Mouse (Mus musculus): Measurements from ENCODE around the gene Prpf3. TPM values are rescaled to one million over a fixed set of nuclear protein-coding genes. Genes with fewer than 3 reads are reported as not detected.

Prpf3 gene
- polyA plus RNA-seq (2012; fragmentation: generic; extraction: Trizol), result 10 to 100 TPM; 14.8 to 27.7 TPM

DNA sequence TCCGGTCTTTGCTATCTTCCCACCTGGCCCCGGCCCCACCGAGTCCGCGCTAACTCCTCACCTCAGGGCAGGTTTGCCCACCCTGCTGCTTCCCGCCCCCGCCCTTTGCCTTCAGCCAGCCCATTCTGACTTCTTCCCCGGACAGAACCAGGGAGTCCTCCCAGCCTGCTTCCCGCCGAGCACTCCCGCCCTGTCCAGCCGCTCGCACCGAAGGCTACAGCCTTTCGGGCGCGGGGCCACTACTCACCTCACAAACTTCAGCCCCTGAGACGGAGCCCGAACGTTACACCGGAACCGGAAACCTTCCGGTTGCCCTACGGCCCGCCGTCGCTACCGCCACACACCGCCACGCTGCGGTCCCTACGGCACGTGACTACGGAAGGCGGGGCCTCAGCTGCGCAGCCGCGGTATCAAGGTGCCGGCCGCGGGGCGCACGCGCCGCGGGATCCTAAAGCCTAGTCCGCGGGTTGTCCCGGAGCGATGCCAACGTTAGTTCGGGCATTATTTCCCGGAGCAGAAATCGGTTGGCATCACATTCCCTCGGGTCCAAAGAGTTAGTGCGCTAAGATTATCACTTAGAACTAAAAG lies at the start of gene Prpf3:
Gene Prpf3 (minus strand): TSS at position 384 of the 588 bp plus-strand sequence.

DNA sequence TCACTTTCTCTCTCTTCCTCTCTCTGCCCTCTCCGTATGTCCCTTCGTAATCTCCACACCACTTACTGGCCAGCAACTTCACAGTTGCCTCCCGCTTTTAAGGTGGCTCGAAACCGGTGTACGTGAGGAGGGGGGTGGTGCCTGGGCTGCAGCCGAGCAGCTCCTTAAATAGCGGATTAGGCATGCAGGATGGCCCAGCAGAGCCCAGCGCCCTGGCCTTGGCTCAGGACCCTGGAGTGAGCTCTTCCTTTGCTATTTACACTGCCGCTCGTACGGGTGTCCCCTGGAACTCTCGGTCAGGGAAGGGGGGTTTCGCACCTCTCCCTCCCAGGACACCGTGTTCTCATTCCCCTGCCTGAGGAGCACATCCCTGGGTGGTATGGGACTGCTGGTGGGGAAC lies 48.9 kb upstream of the Prpf3 start, which contains the start of gene Car14:
Gene Car14 (minus strand): TSS at position 124 of the 400 bp plus-strand sequence.

DNA sequence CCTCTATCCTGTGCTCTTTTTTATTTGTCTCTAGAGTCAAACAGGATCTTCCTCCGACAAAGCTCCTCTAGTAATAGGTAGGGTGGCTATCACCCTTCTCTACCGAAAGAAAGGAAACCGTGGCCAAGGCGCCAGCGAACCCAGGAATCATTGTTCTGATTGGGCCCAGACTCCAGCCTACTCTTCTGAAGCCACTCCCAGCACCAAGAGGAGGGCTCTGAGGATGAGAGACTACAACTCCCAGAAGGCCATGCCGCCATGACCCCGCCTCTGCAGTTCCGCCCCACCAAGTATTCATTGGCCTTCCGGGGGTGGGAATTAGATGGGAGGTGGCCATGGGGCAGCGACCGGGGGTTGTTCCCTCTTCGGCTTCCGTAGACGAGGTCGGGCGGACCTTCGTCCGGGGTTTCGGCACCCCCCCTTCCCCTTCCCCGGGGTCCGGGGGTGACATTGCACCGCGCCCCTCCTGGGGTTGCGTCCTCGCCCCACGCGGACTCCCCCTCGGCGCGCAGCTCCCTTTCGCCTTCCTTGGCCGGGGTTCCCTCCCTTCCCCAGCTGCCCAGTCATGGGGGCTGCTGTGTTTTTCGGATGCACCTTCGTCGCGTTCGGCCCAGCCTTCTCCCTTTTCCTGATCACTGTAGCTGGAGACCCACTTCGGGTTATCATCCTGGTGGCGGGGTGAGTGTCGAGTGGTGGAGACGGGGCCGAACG lies 38.1 kb upstream of the Prpf3 start, which contains the start of gene Aph1a:
Gene Aph1a (plus strand): TSS at position 364 of the 711 bp plus-strand sequence.

GRCm38 (mm10) chr3:95891211-95892065 lies 35.8 kb upstream of the Prpf3 start, which contains the start of gene BC028528:
TSS of gene BC028528 (minus strand) at chr3:95892005.

GRCm38 (mm10) chr3:95881979-95882815 lies 26.5 kb upstream of the Prpf3 start, which contains the start of gene Ciart:
TSS of gene Ciart (minus strand) at chr3:95882251.

DNA sequence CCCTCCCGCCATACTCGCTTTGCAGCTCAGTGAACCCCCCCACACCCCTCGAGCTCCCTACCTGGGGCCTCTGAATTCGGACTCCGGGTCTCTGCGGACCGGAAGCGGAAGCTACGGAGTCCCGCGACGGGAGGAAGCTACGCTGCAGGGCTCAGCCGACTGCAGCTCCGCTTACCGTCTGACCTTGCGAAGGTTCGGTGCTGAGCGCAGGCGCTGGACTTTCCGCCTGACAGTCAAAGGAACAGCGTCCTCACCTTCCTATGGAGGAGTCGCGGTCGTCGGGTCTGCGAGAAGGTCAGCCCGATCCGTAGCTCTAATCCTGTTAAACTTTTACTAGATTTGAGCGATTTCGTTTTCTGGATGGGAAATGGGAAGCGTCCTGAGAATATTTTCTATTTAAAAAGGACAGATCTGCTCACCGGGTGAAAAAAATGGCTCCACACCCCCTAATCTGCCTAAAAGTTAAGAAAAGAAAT lies 15.7 kb upstream of the Prpf3 start, which contains the start of gene Mrps21:
Gene Mrps21 (minus strand): TSS at position 128 of the 476 bp plus-strand sequence.

DNA sequence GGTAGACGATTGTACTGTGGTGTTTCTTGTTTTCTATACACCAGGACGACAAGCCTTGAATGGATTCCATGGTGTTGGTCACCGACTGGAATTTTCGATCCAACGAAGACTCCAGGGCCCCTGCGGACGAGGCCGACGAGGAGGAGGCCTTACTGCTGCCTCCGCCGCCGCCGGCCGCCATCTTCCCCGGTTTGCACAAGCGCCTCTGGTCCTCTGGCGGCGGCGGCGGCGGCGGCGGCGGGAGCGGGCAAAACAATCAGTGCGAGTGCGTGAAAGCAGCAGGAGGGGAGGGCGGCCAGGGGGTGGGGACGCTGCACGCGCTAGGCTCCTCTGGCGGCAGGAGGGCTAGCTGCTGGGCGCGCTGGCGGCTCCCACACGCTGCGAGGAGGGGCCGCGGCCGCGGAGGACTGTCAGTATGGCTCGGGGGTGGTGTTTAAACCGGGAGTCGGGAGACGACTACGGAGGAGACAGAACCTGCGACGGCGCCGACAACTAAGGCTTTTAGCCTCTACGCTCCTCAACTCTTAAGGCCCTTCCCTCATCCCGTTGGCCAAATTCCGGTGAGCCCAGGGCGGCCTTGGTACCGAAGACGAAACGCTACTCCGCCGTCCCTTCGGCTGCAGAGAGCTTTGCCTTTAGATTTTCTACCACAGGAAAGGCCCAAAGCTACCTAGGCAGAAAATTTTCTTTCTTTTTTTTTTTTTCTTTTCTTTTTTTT lies 37.0 kb downstream of the Prpf3 start, which contains the start of gene Rprd2:
Gene Rprd2 (minus strand): TSS at position 293 of the 718 bp plus-strand sequence.

Other genes with a start within 250 kb of the Prpf3 start
- 10 to 100 TPM; 12.9 to 47.0 TPM for gene Ensa, start 230.9 kb downstream of the Prpf3 start, polyA plus RNA-seq (2012; fragmentation: generic; extraction: Trizol)
- gene Mcl1, start 197.1 kb downstream of the Prpf3 start, polyA plus RNA-seq (2012; fragmentation: generic; extraction: Trizol), result 10 to 100 TPM; 11.1 to 38.8 TPM
- 10 to 100 TPM in 1 of 2 experiments, 1 to 10 TPM in 1; 8.2 to 43.1 TPM for gene Adamtsl4, start 168.0 kb downstream of the Prpf3 start, polyA plus RNA-seq (2012; fragmentation: generic; extraction: Trizol)
- 100 to 1,000 TPM; 311 to 601 TPM for gene Ecm1, start 116.3 kb downstream of the Prpf3 start, polyA plus RNA-seq (2012; fragmentation: generic; extraction: Trizol)
- gene Tars2, start 95.7 kb downstream of the Prpf3 start, polyA plus RNA-seq (2012; fragmentation: generic; extraction: Trizol), result 10 to 100 TPM; 20.0 to 36.8 TPM
- gene Rprd2, start 37.0 kb downstream of the Prpf3 start, polyA plus RNA-seq (2012; fragmentation: generic; extraction: Trizol), result 1 to 10 TPM in 1 of 2 experiments, under 1 TPM in 1; 0.95 to 7.4 TPM
- gene Mrps21, start 15.6 kb upstream of the Prpf3 start, polyA plus RNA-seq (2012; fragmentation: generic; extraction: Trizol), result 100 to 1,000 TPM; 466 to 524 TPM
- gene Ciart, start 26.4 kb upstream of the Prpf3 start, polyA plus RNA-seq (2012; fragmentation: generic; extraction: Trizol), result 1 to 10 TPM; 1.1 to 1.2 TPM
- gene BC028528, start 36.1 kb upstream of the Prpf3 start, polyA plus RNA-seq (2012; fragmentation: generic; extraction: Trizol), result 1 to 10 TPM in 1 of 2 experiments, under 1 TPM in 1; 0.05 to 3.2 TPM
- 100 to 1,000 TPM in 1 of 2 experiments, 10 to 100 TPM in 1; 84.0 to 110 TPM for gene Aph1a, start 38.1 kb upstream of the Prpf3 start, polyA plus RNA-seq (2012; fragmentation: generic; extraction: Trizol)
- under 1 TPM; 0.02 to 0.11 TPM for gene Car14, start 48.8 kb upstream of the Prpf3 start, polyA plus RNA-seq (2012; fragmentation: generic; extraction: Trizol)
- 10 to 100 TPM in 1 of 2 experiments, 1 to 10 TPM in 1; 8.1 to 26.8 TPM for gene Anp32e, start 73.4 kb upstream of the Prpf3 start, polyA plus RNA-seq (2012; fragmentation: generic; extraction: Trizol)
- gene Plekho1, start 140.1 kb upstream of the Prpf3 start, polyA plus RNA-seq (2012; fragmentation: generic; extraction: Trizol), result 10 to 100 TPM; 25.2 to 44.5 TPM
- gene Vps45, start 202.6 kb upstream of the Prpf3 start, polyA plus RNA-seq (2012; fragmentation: generic; extraction: Trizol), result 10 to 100 TPM in 1 of 2 experiments, 1 to 10 TPM in 1; 7.1 to 20.4 TPM
- gene Otud7b, start 248.6 kb upstream of the Prpf3 start, polyA plus RNA-seq (2012; fragmentation: generic; extraction: Trizol), result 10 to 100 TPM in 1 of 2 experiments, 1 to 10 TPM in 1; 1.8 to 10.6 TPM

All from C3H10T1/2 (cell line).